Mouse (Mus musculus) olfactory bulb, adult 2 months (tissue): ENCODE data around the gene Mchr1. TPM values are rescaled to one million over a fixed set of nuclear protein-coding genes. Genes with fewer than 3 reads are reported as not detected.

Experiments used
- H3K27ac ChIP-seq: fragments of 200-500 bp; 2 replicates; pipeline ENCODE4 v1.5.1; 2012; ENCODE audit warnings: low read depth, low read length; ENCODE audit not compliant: insufficient read depth
- H3K4me1 ChIP-seq: fragments of 200-500 bp; 2 replicates; pipeline ENCODE4 v1.6.1; 2012; ENCODE audit warnings: low read length; ENCODE audit not compliant: control insufficient read depth, insufficient read depth
- H3K4me3 ChIP-seq: fragments of 200-500 bp; 2 replicates; pipeline ENCODE4 v1.5.1; 2012; ENCODE audit warnings: mild to moderate bottlenecking, low read depth, low read length, moderate library complexity; ENCODE audit not compliant: insufficient read depth
- CTCF ChIP-seq: fragments of 200-500 bp; IDR thresholded peaks from 2 replicates; pipeline ENCODE4 v1.5.1; 2012; ENCODE audit warnings: low read depth, mild to moderate bottlenecking, low read length, moderate library complexity; ENCODE audit not compliant: insufficient read depth
- POLR2A ChIP-seq: fragments of 200-500 bp; IDR thresholded peaks from 2 replicates; pipeline ENCODE4 v1.6.1; 2012; ENCODE audit warnings: mild to moderate bottlenecking, low read depth, low read length, moderate library complexity; ENCODE audit not compliant: insufficient read depth
- WGBS: fragments of 180-500 bp; shearing (Covaris S2); methylation state at CpG from one replicate; pipeline ENCODE4 v1.1.7; 2018; 5-methylcytosine and 5-hydroxymethylcytosine counted together
- polyA plus RNA-seq: library from polyadenylated mRNA; stranded (reverse); fragments of >200 nt; gene quantifications from 2 replicates; pipeline ENCODE4 v1.2.4, GENCODE M21; 2012; ENCODE audit warnings: low replicate concordance; ENCODE audit not compliant: missing spikeins, insufficient read depth, insufficient read length

Mchr1 gene
- polyA plus RNA-seq, 1 experiment = not detected

GRCm38 (mm10) chr15:81221446-81221845 is 13.9 kb upstream of the Mchr1 start:
- H3K4me3 ChIP-seq = no peak overlapping the region
- no peak for TF ChIP-seq CTCF
- TF ChIP-seq POLR2A = no peak
- H3K27ac ChIP-seq = no peak overlapping the region
- H3K4me1 ChIP-seq = peaks cover 10% of the 10 kb centered on the region
- WGBS = 80% methylated on average over 6 of the region's 6 CpGs

GRCm38 (mm10) chr15:81225016-81225415 is 10.3 kb upstream of the Mchr1 start:
- WGBS = 92% methylated on average over 10 of the region's 10 CpGs
- H3K4me3 ChIP-seq = no peak overlapping the region
- H3K4me1 ChIP-seq = no peaks in the 10 kb centered on the region
- TF ChIP-seq POLR2A = no peak
- TF ChIP-seq CTCF = no peak
- no peak overlapping the region for H3K27ac ChIP-seq

GRCm38 (mm10) chr15:81225732-81226131 is 9.6 kb upstream of the Mchr1 start:
- Histone ChIP-seq H3K4me1 (no peaks in the 10 kb centered on the region), H3K4me3 (no peak overlapping the region), H3K27ac (no peak overlapping the region)
- WGBS = 84% methylated on average over 6 of the region's 6 CpGs
- TF ChIP-seq CTCF (no peak), POLR2A (no peak)

- Histone ChIP-seq H3K27ac (no peak overlapping the region), H3K4me1 (0 out of 2 replicates have a peak, but pooled peaks cover 3% of the 10 kb centered on the region), H3K4me3 (no peak overlapping the region)
- TF ChIP-seq POLR2A (no peak), CTCF (no peak)
- 68% methylated on average over 4 of the region's 4 CpGs for WGBS
Measured at GRCm38 (mm10) chr15:81226796-81227195, 8.5 kb upstream of the Mchr1 start.

- 0 out of 2 replicates have a peak, but pooled peaks cover 3% of the 10 kb centered on the region for H3K4me1 ChIP-seq
- no peak for TF ChIP-seq POLR2A
- no peak for TF ChIP-seq CTCF
- 91% methylated on average over 3 of the region's 3 CpGs for WGBS
- no peak overlapping the region for H3K27ac ChIP-seq
- no peak overlapping the region for H3K4me3 ChIP-seq
Measured at GRCm38 (mm10) chr15:81227275-81227674, 8.0 kb upstream of the Mchr1 start.

GRCm38 (mm10) chr15:81228258-81228657 is 7.0 kb upstream of the Mchr1 start:
- WGBS = 95% methylated on average over 3 of the region's 3 CpGs
- no peak overlapping the region for H3K4me3 ChIP-seq
- TF ChIP-seq POLR2A (no peak), CTCF (no peak)
- no peak overlapping the region for H3K27ac ChIP-seq
- 0 out of 2 replicates have a peak, but pooled peaks cover 3% of the 10 kb centered on the region for H3K4me1 ChIP-seq

GRCm38 (mm10) chr15:81229791-81230190 is 5.5 kb upstream of the Mchr1 start:
- H3K4me1 ChIP-seq = 0 out of 2 replicates have a peak, but pooled peaks cover 3% of the 10 kb centered on the region
- WGBS = 89% methylated on average over 3 of the region's 3 CpGs

GRCm38 (mm10) chr15:81231325-81231724 is 4.0 kb upstream of the Mchr1 start:
- Histone ChIP-seq H3K27ac (no peak overlapping the region), H3K4me1 (peaks cover 9% of the 10 kb centered on the region), H3K4me3 (no peak overlapping the region)
- 84% methylated on average over 7 of the region's 7 CpGs for WGBS
- TF ChIP-seq CTCF (no peak), POLR2A (no peak)

More at GRCm38 (mm10) chr15:81229791-81230190, 5.5 kb upstream of the Mchr1 start:
- Histone ChIP-seq H3K27ac (no peak overlapping the region), H3K4me3 (no peak overlapping the region)
- TF ChIP-seq POLR2A = no peak
- no peak for TF ChIP-seq CTCF

- H3K4me3 ChIP-seq = peak overlapping the region; percentile 47
- H3K4me1 ChIP-seq = peaks cover 41% of the 10 kb centered on the region
- H3K27ac ChIP-seq = peak overlapping the region; percentile 7; the same call in 1 of the 2 replicates
- no peak for TF ChIP-seq POLR2A
- TF ChIP-seq CTCF = no peak
- WGBS = 7% methylated on average over 8 of the region's 8 CpGs
Measured at GRCm38 (mm10) chr15:81236062-81236461, 763 bp downstream of the Mchr1 start.

GRCm38 (mm10) chr15:81237471-81237870 is 2.2 kb downstream of the Mchr1 start:
- Histone ChIP-seq H3K27ac (no peak overlapping the region), H3K4me3 (no peak overlapping the region)
- WGBS = 93% methylated on average over 18 of the region's 18 CpGs

More at GRCm38 (mm10) chr15:81237471-81237870, 2.2 kb downstream of the Mchr1 start:
- peaks cover 40% of the 10 kb centered on the region for H3K4me1 ChIP-seq
- TF ChIP-seq POLR2A (no peak), CTCF (no peak)
